Mouse (Mus musculus): ENCODE measurements around the gene Cenpf. TPM values are rescaled to one million over a fixed set of nuclear protein-coding genes. Genes with fewer than 3 reads are reported as not detected.
A peak's percentile ranks its signal among the peaks of the same experiment; 100 is the strongest.

The Cenpf gene
- polyA plus RNA-seq, 1 experiment from 2014 or later, result 26.1 TPM

DNA sequence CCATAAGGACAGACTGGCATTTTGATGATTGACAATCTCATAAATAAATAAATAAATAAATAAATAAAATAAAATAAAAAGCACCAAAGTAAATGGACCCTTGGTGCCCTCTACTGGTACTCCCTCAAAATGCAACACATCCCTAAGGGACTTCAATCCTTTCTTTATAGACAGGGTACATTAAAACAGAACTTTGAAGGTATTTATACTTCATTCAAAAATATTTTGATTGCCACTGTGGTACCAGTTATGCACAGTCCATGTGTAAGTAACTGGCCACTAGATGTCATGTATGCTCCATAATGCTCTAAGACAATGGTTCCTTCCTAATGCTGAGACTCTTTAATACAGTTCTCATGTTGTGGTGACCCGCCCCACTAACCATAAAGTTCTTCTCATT, 12.5 kb downstream of the Cenpf start:
- ChIA-PET CTCF (interaction anchor here (0.6 to 5.0 kb wide), 8 partner anchors 10 to 252 kb away, joined by 3 to 41 read pairs (median 5); partner anchors contain the start of gene Cenpf), POLR2A (no interaction called here)
- in situ Hi-C loops (cut with MboI; ENCODE audit: low pct_unique_long_range_greater_than_20kb), result no loop called here
- ATAC-seq, result peak; percentile 47
- no peak for DNase-seq (ENCODE audit: low read depth, low spot score)
- H3K27me3 ChIP-seq, result no peaks in the 10 kb centered on the region
- TF ChIP-seq CTCF (IDR thresholded peaks at IDR 0.05), result peak; percentile 42

DNA sequence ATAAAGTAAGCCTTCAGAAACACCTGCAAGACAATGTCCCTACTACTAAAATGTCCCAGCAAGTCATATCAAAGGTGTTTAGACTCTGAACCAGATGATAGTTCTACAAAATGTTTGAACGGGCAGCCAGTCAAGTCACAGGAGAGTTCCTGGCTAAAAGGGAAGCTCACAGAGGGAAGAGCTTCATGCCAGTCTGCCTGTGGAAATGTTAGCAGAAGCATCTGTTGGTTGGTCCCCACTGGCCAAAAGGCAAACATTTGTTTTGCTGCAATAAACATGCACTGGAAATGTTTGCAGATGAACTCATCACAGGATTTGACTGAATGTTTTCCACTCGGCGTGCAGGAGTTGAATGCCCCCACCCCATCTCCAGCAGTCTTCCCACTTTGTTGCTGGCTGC, 21.9 kb downstream of the Cenpf start:
- ATAC-seq, result no peak
- CTCF ChIA-PET, result interaction anchor here (1.2 to 1.3 kb wide), 2 partner anchors 9 to 12 kb away, joined by 3 read pairs; no protein-coding TSS in a partner anchor

DNA sequence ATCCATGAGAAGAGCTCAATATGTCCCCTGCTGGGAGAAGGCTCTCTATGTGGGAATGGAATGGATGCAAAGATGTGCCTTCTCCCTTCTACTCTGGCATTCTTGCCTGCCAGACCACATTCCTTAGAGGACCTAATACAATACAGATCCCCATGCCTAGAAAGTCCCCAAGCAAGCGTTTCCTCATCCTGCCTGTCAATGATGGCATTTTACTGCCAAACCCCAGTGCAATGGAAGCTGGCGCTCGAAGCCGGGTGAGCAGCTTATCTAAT, 23.1 kb downstream of the Cenpf start:
- no peak for ATAC-seq
- no peak for TF ChIP-seq CTCF (IDR thresholded peaks at IDR 0.05)
- no peaks in the 10 kb centered on the region for H3K27me3 ChIP-seq
- in situ Hi-C loops (cut with MboI; ENCODE audit: low pct_unique_long_range_greater_than_20kb), result no loop called here
- no peak for DNase-seq (ENCODE audit: low read depth, low spot score)
- POLR2A ChIA-PET, result no interaction called here
- CTCF ChIA-PET, result interaction anchor here (0.8 to 3.6 kb wide), 4 partner anchors 10 to 263 kb away, joined by 3 to 28 read pairs (median 4); no protein-coding TSS in a partner anchor

More for the DNA sequence above, 21.9 kb downstream of the Cenpf start:
- POLR2A ChIA-PET, result no interaction called here
- no peak for TF ChIP-seq CTCF (IDR thresholded peaks at IDR 0.05)
- in situ Hi-C loops (cut with MboI; ENCODE audit: low pct_unique_long_range_greater_than_20kb), result no loop called here
- no peaks in the 10 kb centered on the region for H3K27me3 ChIP-seq
- no peak for DNase-seq (ENCODE audit: low read depth, low spot score)

DNA sequence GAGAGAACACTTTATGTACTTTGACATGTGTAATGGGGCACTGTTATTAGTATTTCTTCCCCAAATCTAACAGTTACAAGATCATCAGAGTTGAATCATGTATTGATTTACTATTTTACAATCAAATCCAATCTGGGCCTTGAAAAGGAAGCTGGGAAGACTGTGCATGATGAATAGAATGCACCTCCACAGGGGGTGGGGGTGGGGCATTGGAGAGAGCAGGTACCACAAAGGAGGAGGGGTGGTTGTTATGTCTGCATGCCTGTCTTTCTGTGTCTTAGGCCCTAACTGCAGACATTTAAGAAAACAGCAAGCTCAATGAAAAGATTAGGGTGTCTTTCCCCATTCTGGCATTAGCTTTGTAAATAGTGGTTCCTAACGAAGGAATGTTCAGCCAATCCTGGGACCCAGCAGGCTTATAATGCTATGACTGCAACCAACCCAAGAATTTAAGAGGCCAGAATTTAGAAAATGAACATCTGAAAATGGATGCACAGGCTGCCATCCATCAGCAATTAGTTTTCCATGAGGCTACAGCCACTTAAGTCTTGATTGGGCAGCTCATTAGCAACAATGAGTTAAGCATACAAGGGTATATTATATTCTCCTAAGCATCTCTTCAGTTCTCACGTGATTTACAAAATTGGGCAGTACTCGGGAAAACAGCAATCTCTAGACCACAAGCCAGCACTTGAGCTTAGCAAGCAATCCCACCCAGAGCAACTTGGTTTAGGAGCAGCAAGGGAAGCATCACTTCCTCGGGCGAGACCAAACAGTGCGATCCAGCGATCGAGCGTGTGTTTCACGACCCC, 23.6 kb downstream of the Cenpf start:
- H3K27me3 ChIP-seq, result no peaks in the 10 kb centered on the region
- no peak for TF ChIP-seq CTCF (IDR thresholded peaks at IDR 0.05)
- ChIA-PET CTCF (interaction anchor here (0.8 to 3.6 kb wide), 4 partner anchors 11 to 264 kb away, joined by 3 to 28 read pairs (median 4); no protein-coding TSS in a partner anchor), POLR2A (interaction anchor here (0.6 kb wide), 1 partner anchor 292 kb away, joined by 4 read pairs; no protein-coding TSS in a partner anchor)
- in situ Hi-C loops (cut with MboI; ENCODE audit: low pct_unique_long_range_greater_than_20kb), result no loop called here
- no peak for DNase-seq (ENCODE audit: low read depth, low spot score)
- ATAC-seq, result no peak

DNA sequence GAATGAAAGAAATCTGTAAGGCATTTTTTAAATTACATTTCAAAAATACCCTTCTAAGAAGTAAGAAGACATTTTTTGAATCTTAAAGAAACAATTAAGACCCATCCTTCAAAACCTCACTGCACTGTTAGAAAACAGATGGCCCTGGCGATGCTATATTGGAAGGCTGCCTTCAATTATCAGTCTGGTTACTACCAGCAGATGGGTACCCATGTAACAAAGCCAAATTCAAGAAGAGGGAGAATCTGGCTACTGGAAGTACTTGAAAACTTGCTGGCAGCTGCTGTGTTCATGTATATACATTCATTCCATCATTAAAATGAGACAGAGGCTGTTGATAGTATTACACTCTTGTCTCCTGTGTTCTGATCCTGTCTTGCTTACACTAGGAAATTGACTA, 24.4 kb downstream of the Cenpf start:
- ChIA-PET CTCF (interaction anchor here (1.1 to 3.6 kb wide), 6 partner anchors 8 to 264 kb away, joined by 3 to 28 read pairs (median 4); no protein-coding TSS in a partner anchor), POLR2A (no interaction called here)
- TF ChIP-seq CTCF (IDR thresholded peaks at IDR 0.05), result no peak
- DNase-seq (ENCODE audit: low read depth, low spot score) (no peak), ATAC-seq (no peak)
- in situ Hi-C loops (cut with MboI; ENCODE audit: low pct_unique_long_range_greater_than_20kb), result no loop called here
- H3K27me3 ChIP-seq, result no peaks in the 10 kb centered on the region

GRCm38 (mm10) chr1:189661856-189662255, 26.0 kb downstream of the Cenpf start:
- peak; percentile 66 for TF ChIP-seq CTCF (IDR thresholded peaks at IDR 0.05)
- ChIA-PET POLR2A (no interaction called here), CTCF (interaction anchor here (1.7 to 3.6 kb wide), 3 partner anchors 10 to 266 kb away, joined by 5 to 28 read pairs (median 7); no protein-coding TSS in a partner anchor)
- ATAC-seq, result peak; percentile 73
- in situ Hi-C loops (cut with MboI; ENCODE audit: low pct_unique_long_range_greater_than_20kb), result no loop called here
- DNase-seq (ENCODE audit: low read depth, low spot score), result no peak
- no peaks in the 10 kb centered on the region for H3K27me3 ChIP-seq

DNA sequence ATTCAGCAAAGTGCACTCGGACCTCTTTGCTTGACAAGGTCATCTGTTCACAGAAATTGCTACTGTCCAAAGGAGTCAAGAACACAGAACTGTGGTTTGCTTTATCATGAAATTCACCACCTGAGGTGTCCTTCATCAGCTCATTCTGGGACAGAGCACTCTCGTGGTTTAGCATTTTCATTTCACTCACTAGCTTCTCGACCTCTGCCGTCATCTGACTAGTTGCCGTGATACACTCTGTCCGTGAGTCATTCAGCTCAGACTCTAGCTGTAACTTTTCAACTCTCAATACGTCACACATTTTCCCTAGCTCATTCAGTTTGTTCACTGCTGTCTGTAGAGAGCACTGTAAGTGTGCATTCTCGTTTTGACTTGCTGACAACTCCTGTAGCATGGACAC, 30.5 kb downstream of the Cenpf start:
- ATAC-seq (no peak), DNase-seq (ENCODE audit: low read depth, low spot score) (no peak)
- ChIA-PET POLR2A (no interaction called here), CTCF (interaction anchor here (0.9 to 6.1 kb wide), 7 partner anchors 9 to 246 kb away, joined by 3 to 41 read pairs (median 3); no protein-coding TSS in a partner anchor)
- TF ChIP-seq CTCF (IDR thresholded peaks at IDR 0.05), result no peak
- H3K27me3 ChIP-seq, result no peaks in the 10 kb centered on the region
- in situ Hi-C loops (cut with MboI; ENCODE audit: low pct_unique_long_range_greater_than_20kb), result no loop called here

- POLR2A ChIA-PET, result no interaction called here
- no peak for DNase-seq (ENCODE audit: low read depth, low spot score)
- in situ Hi-C loops (cut with MboI; ENCODE audit: low pct_unique_long_range_greater_than_20kb), result no loop called here
- ATAC-seq, result no peak
- CTCF ChIA-PET, result interaction anchor here (1.0 to 3.0 kb wide), 3 partner anchors 10 to 644 kb away, joined by 3 to 9 read pairs (median 4); no protein-coding TSS in a partner anchor
- TF ChIP-seq CTCF (IDR thresholded peaks at IDR 0.05), result no peak
- no peaks in the 10 kb centered on the region for H3K27me3 ChIP-seq
Measured at GRCm38 (mm10) chr1:189653746-189654145, 34.1 kb downstream of the Cenpf start.

- ChIA-PET CTCF (interaction anchor here (1.0 to 1.4 kb wide), 3 partner anchors 9 to 18 kb away, joined by 3 to 5 read pairs (median 3); no protein-coding TSS in a partner anchor), POLR2A (no interaction called here)
- peak; percentile 20 for TF ChIP-seq CTCF (IDR thresholded peaks at IDR 0.05)
- no peak for ATAC-seq
- DNase-seq (ENCODE audit: low read depth, low spot score), result no peak
- in situ Hi-C loops (cut with MboI; ENCODE audit: low pct_unique_long_range_greater_than_20kb), result no loop called here
- no peaks in the 10 kb centered on the region for H3K27me3 ChIP-seq
Measured at GRCm38 (mm10) chr1:189646597-189646996, 41.3 kb downstream of the Cenpf start.

DNA sequence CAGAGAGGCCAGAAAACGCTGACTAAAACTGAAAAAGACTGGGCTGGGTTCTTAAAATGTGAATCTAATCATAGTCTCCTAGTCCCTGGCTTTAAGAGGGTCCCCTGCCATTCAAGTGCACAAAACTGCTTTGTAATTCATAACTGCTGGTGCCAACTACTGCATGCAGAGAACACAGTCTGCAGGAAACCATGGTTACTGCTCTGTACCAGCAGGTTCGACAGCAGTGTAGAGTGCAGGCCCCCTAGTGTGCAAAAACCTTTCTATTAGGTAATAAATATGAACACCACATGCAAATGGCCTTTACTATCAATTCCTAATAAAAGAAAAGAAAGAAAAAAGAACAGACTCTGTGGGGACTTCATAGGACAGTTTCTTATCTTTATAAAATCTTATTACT, 42.5 kb downstream of the Cenpf start:
- DNase-seq (ENCODE audit: low read depth, low spot score) (no peak), ATAC-seq (no peak)
- CTCF ChIA-PET, result interaction anchor here (1.0 to 1.1 kb wide), 2 partner anchors 10 to 19 kb away, joined by 3 read pairs; no protein-coding TSS in a partner anchor
- in situ Hi-C loops (cut with MboI; ENCODE audit: low pct_unique_long_range_greater_than_20kb), result no loop called here
- POLR2A ChIA-PET, result no interaction called here
- no peaks in the 10 kb centered on the region for H3K27me3 ChIP-seq
- TF ChIP-seq CTCF (IDR thresholded peaks at IDR 0.05), result no peak

DNA sequence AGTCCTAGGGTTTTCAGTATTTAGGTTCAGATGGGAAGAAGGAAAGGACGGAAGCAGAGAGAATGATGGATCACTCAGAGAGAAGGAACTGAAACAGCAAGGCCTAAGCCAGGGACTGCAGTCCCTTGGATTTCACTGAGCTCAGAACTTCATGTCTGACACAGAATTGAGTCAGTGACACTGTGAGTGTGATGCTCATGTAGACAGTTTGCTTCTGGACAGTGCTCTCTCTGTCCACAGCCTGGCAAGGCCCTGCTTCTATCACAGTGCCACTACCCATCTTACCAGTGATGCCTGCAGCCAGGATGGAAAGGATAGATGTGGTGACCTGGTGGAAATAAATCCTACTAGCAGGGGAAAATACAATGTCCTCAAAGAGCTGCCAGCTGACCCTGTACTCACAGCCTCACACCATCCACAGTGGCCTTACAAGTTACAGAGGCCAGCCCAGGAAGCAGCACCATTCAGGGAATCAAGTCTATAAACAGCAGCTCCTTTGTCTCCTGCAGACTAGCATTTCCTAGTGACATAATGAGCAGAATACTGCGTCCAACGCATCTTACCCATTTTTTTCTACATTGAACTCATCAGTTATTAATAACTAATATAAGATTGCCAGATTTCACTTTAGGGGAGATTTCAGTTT, 43.1 kb downstream of the Cenpf start:
- ChIA-PET POLR2A (no interaction called here), CTCF (no interaction called here)
- H3K27me3 ChIP-seq, result no peaks in the 10 kb centered on the region
- ATAC-seq (no peak), DNase-seq (ENCODE audit: low read depth, low spot score) (no peak)
- in situ Hi-C loops (cut with MboI; ENCODE audit: low pct_unique_long_range_greater_than_20kb), result no loop called here
- no peak for TF ChIP-seq CTCF (IDR thresholded peaks at IDR 0.05)
